Mouse (Mus musculus) MEL-GATA-1-ER (cell line): ENCODE measurements around the gene Atp6v1g2.

Experiments
- DNase-seq: peaks from one replicate; pipeline ENCODE4 v3.0.0-alpha.2; 2012; ENCODE audit warnings: low read depth; ENCODE audit errors: extremely low read depth

The Atp6v1g2 gene

DNA sequence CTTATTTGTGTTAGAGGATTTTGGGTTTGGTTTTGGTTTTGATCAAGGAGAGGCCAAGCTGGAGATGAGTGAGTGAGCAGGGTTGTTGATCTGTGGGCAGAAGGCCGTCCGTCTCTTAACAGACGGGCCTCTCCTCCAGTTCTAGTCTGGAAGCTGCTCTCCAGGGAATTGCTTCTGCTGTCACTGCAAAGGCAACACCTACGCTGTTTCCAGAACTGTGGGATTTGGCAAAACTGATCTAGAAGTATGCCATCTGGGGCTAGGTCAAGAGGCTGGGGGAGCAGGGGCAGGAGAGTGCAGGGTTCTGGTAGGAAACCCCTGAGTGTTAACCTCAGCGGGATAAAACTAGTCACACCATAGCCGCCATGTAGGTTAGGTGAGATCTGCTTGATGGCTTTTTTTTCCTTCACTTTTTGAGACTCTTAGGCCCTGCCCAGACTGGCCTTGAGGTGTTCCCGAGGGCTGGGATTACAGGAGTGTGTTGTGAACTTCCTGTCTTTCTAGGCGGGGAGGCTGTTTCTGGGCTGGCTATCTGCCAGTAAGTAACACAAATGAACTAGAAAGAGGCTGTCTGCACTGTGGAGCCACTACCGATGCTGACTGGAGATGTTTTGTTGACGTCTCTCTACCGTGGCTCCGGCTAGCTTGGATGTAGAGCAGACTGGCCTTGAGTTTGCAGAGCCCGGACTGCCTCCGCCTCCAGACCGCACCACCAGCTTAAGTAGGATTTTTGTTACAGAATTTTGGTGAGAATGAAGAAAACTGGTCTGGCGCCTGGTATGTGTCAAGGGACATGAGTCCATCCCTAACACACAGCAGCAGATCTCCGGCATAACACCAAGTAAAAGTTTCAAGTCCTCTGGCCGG is at the start of gene Atp6v1g2:
TSS of gene Atp6v1g2 (plus strand) at position 547 of the 867 bp plus-strand sequence.
- DNase-seq = no peak

DNA sequence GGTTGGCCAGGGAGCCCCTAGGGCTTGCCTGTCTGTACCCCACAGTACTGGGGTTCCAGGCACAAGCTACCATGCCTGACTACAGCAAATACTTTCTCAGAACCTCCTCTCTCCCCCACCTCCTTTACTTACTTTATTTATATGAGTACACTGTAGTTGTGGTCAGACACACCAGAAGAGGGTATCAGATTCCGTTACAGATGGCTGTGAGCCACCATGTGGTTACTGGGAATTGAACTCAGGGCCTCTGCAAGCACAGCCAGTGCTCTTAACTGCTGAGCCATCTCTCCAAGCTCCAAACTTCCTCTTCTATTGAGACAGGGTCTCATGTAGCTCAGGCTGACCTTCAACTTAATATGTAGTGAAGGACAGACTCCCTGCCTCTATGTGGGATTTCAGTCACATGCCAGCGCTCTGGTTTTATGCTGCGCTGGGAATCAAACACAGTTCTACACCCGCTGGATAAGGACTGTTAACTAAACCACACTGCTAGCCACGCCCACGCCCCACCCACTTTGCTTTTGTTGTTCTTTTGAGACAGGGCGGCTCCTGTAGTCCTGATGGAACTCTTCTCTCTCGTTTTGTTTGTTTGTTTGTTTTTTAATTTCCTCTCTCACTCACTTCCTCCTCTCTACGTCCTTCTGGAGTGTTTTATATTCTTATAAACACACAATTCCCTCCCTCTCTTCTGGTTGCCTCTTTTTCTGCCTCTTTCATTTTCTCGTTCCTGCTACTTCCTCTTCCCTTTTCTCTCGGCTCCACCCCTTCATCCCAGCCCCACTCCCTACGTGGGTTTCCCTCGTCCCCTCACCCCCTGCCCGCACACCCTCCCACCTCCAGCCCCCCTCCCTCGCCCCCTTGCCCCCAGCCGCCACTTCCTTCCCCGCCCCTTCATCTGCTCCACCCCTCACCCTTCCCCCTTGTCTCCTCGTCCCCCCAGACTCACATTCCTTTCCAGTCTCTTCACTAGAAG is 47.5 kb upstream of the Atp6v1g2 start:
- no peak for DNase-seq

GRCm38 (mm10) chr17:35186681-35187080 is 46.8 kb upstream of the Atp6v1g2 start:
- DNase-seq = no peak

GRCm38 (mm10) chr17:35187345-35187744 is 46.1 kb upstream of the Atp6v1g2 start:
- DNase-seq = no peak

DNA sequence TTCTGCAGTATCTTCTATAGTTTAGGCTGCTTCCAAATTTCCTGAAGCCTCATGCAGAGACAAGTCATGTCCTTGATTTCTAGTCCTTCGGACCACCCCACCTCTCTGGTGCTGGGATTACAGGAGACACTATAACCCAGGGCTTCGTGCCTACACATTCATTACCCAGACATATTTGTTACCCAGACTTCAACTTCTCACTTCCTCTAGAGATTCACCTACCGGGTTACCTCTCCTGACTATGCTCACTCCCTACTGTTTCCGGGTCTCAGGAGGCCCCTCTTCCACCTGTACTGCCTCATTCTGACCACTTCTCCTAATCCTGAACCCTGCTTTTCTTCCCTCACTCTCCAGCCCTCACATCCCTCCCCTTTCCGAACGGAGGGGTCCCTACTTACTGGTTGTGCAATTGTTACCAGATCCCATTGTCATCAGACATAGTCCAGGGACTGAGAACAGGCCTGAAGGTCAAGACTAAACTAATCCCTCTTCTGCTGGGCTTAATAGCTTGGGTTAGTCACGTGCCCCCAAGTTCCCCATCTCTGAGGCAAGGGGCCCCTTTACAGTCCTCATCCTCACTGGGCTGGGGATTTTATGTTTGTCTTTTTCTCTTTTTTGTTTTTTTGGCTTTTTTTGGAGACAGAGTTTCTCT is 45.4 kb upstream of the Atp6v1g2 start, which contains the start of gene Lst1:
TSS of gene Lst1 (minus strand) at position 481 of the 652 bp plus-strand sequence.
- no peak for DNase-seq

GRCm38 (mm10) chr17:35189186-35189585 is 44.3 kb upstream of the Atp6v1g2 start:
- peak; percentile 61 for DNase-seq

GRCm38 (mm10) chr17:35190096-35190495 is 43.4 kb upstream of the Atp6v1g2 start:
- DNase-seq = no peak

DNA sequence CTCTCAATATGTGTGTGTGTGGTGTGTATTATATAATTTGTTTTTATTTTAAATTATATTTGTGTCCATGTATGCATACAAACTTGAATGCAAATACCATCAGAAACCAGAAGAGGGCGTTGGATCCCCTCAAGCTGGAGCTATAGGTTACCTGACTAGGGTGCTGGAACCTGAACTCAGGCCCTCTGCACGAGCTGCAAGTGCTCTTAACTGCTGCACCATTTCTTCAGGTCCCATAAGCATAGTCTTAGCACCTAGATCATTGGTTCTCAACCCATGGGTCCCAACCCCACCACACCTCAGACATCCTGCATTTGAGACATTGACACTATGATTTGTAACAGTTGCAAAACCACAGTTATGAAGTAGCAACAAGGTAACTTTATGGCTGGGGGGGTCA is 41.7 kb upstream of the Atp6v1g2 start:
- DNase-seq = no peak

GRCm38 (mm10) chr17:35192924-35193323 is 40.5 kb upstream of the Atp6v1g2 start:
- no peak for DNase-seq

- DNase-seq = no peak
Observed at GRCm38 (mm10) chr17:35193881-35194843, 39.3 kb upstream of the Atp6v1g2 start, which contains the start of gene Ltb. Ltb (plus strand) TSS chr17:35194439.

- DNase-seq = no peak
Observed at GRCm38 (mm10) chr17:35194844-35195630, 38.4 kb upstream of the Atp6v1g2 start.

- no peak for DNase-seq
Observed at GRCm38 (mm10) chr17:35195631-35196320, 37.7 kb upstream of the Atp6v1g2 start.

GRCm38 (mm10) chr17:35196321-35196641 is 37.2 kb upstream of the Atp6v1g2 start:
- DNase-seq = no peak

DNA sequence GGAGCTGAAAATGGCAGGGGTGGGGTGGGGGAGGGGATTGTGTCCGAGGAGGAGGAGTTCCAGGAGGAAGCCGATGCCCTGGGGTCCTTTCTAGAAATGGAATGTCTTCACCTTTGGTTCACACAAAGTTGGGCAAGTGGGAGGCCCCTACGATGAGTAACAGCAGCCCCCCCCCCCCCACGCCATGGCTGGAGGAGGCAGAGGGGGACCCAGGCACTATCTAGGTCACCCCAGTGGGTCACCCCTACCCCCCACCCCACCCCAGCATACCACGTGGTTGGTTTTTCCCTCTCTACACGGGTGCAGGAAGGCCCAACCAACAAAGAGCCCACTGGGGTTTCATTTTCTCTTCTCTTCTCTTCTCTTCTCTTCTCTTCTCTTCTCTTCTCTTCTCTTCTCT is 36.3 kb upstream of the Atp6v1g2 start:
- DNase-seq = no peak

DNA sequence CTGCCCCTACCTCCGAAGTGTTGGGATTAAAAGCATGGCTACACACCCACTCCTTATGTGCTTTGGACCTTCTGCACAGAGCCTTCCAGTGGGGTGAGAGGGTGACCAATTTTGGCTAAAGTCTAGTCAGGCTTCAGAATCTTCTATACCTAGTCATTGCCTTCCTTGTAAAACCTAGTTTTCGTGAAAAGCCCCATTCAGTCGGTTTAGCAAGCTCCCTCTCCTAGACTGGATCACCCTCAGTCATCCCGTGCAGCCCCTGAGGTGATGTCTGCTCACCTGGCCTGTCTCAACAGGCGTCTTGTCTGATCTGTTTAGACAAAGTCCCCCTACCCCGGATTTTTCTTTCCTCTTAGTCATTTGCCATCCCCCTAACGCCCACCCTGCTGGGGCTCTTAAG is 35.4 kb upstream of the Atp6v1g2 start:
- DNase-seq = no peak

GRCm38 (mm10) chr17:35198946-35199345 is 34.5 kb upstream of the Atp6v1g2 start:
- no peak for DNase-seq

DNA sequence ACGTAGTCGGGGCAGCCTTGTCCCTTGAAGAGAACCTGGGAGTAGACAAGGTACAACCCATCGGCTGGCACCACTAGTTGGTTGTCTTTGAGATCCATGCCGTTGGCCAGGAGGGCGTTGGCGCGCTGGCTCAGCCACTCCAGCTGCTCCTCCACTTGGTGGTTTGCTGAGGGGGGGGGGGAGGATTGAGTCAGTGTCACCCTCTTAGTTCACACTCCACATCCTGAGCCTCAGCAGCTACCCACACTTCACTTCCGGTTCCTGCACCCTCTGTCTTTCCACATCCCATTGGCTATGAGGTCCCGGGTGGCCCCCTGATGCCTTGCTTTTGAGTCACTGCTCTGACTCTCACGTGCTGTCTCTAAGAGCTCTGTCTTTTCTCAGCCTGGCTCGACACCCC is 33.1 kb upstream of the Atp6v1g2 start:
- DNase-seq = no peak

GRCm38 (mm10) chr17:35201128-35201527 is 32.3 kb upstream of the Atp6v1g2 start:
- no peak for DNase-seq

DNA sequence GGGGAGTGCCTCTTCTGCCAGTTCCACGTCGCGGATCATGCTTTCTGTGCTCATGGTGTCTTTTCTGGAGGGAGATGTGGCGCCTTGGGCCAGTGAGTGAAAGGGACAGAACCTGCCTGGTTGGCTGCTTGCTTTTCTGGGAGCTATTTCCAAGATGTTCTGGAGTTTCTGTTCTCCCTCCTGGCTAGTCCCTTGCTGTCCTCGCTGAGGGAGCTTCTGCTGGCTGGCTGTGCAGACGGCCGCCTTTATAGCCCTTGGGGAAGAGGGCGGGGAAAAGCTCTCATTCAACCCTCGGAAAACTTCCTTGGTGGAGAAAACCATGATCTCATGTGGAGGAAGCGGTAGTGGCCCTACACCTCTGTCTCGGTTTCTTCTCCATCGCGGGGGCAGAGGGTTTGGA is 31.7 kb upstream of the Atp6v1g2 start, which contains the start of gene Tnf:
TSS of gene Tnf (minus strand) at position 221 of the 400 bp plus-strand sequence.
- DNase-seq = no peak
